Mouse (Mus musculus): ENCODE measurements around the gene Rsph1.

Rsph1 gene

GRCm38 (mm10) chr17:31207771-31208334 is 69.3 kb downstream of the Rsph1 start, which contains the start of gene Ubash3a:
TSS of gene Ubash3a (plus strand) at chr17:31207873.
- DNase-seq (ENCODE audit: low spot score), result no peak
